Mouse (Mus musculus) left cerebral cortex, postnatal 10 days (tissue): Measurements from ENCODE around the gene Ube4b. TPM values are rescaled to one million over a fixed set of nuclear protein-coding genes. Genes with fewer than 3 reads are reported as not detected.

Experiments used
- DNase-seq, 2 experiments: peaks; one replicate each; pipeline ENCODE4 v3.0.0; 2021 to 2022; ENCODE audit warnings: low spot score in 2 of 2, mixed read lengths in 1 of 2; ENCODE audit errors: extremely low spot score in 1 of 2
- intact Hi-C: fragments of 180-260 bp; cut with DNase I; formaldehyde crosslinking; loops from one replicate; pipeline ENCODE4 v1.15.1; 2025
- total RNA-seq, 2 experiments: library from RNA; stranded (reverse); gene quantifications; 2 replicates each; pipeline ENCODE4 v1.2.3; 2021

Gene Ube4b
- total RNA-seq, 2 experiments from 2014 or later: 104 to 119 TPM

- DNase-seq: no peak
- intact Hi-C loops: no loop called here
Observed at GRCm38 (mm10) chr4:149360647-149361046, 65.9 kb downstream of the Ube4b start.

- no peak for DNase-seq
- intact Hi-C loops: no loop called here
Observed at GRCm38 (mm10) chr4:149357982-149358381, 68.6 kb downstream of the Ube4b start.

- intact Hi-C loops: no loop called here
- DNase-seq: no peak
Observed at GRCm38 (mm10) chr4:149354671-149355070, 71.9 kb downstream of the Ube4b start.

- intact Hi-C loops: no loop called here
- DNase-seq: no peak
Observed at GRCm38 (mm10) chr4:149351596-149352150, 74.9 kb downstream of the Ube4b start.

GRCm38 (mm10) chr4:149348963-149349362 lies 77.6 kb downstream of the Ube4b start:
- intact Hi-C loops: no loop called here
- no peak for DNase-seq

- no peak for DNase-seq
- intact Hi-C loops: no loop called here
Observed at GRCm38 (mm10) chr4:149345873-149346272, 80.7 kb downstream of the Ube4b start.

GRCm38 (mm10) chr4:149344311-149344710 lies 82.2 kb downstream of the Ube4b start:
- intact Hi-C loops: no loop called here
- no peak for DNase-seq

- intact Hi-C loops: no loop called here
- no peak for DNase-seq
Observed at GRCm38 (mm10) chr4:149340680-149341079, 85.9 kb downstream of the Ube4b start.

- intact Hi-C loops: no loop called here
- DNase-seq: no peak
Observed at GRCm38 (mm10) chr4:149339426-149340214, 86.9 kb downstream of the Ube4b start.

GRCm38 (mm10) chr4:149338137-149338536 lies 88.4 kb downstream of the Ube4b start:
- intact Hi-C loops: no loop called here
- peak in 1 of 2 experiments; percentile 42 for DNase-seq

GRCm38 (mm10) chr4:149337353-149337752 lies 89.2 kb downstream of the Ube4b start:
- intact Hi-C loops: no loop called here

GRCm38 (mm10) chr4:149336302-149336701 lies 90.2 kb downstream of the Ube4b start:
- intact Hi-C loops: no loop called here
- DNase-seq: no peak

More at GRCm38 (mm10) chr4:149337353-149337752, 89.2 kb downstream of the Ube4b start:
- no peak for DNase-seq

- no peak for DNase-seq
Observed at GRCm38 (mm10) chr4:149334881-149335280, 91.7 kb downstream of the Ube4b start.

GRCm38 (mm10) chr4:149332726-149333125 lies 93.8 kb downstream of the Ube4b start:
- DNase-seq: no peak
- intact Hi-C loops: no loop called here

More at GRCm38 (mm10) chr4:149334881-149335280, 91.7 kb downstream of the Ube4b start:
- intact Hi-C loops: no loop called here

GRCm38 (mm10) chr4:149330495-149330894 lies 96.1 kb downstream of the Ube4b start:
- DNase-seq: no peak
- intact Hi-C loops: no loop called here

GRCm38 (mm10) chr4:149328735-149329134 lies 97.8 kb downstream of the Ube4b start:
- intact Hi-C loops: no loop called here
- DNase-seq: no peak

- DNase-seq: no peak
- intact Hi-C loops: no loop called here
Observed at GRCm38 (mm10) chr4:149327281-149327680, 99.3 kb downstream of the Ube4b start.

GRCm38 (mm10) chr4:149325411-149326162 lies 101.0 kb downstream of the Ube4b start:
- no peak for DNase-seq
- intact Hi-C loops: no loop called here

- DNase-seq: no peak
- intact Hi-C loops: no loop called here
Observed at GRCm38 (mm10) chr4:149323730-149324129, 102.8 kb downstream of the Ube4b start.

- intact Hi-C loops: no loop called here
- DNase-seq: no peak
Observed at GRCm38 (mm10) chr4:149322718-149323117, 103.8 kb downstream of the Ube4b start.
